Mouse (Mus musculus): ENCODE data around the gene Gm45717.

Gene Gm45717

DNA sequence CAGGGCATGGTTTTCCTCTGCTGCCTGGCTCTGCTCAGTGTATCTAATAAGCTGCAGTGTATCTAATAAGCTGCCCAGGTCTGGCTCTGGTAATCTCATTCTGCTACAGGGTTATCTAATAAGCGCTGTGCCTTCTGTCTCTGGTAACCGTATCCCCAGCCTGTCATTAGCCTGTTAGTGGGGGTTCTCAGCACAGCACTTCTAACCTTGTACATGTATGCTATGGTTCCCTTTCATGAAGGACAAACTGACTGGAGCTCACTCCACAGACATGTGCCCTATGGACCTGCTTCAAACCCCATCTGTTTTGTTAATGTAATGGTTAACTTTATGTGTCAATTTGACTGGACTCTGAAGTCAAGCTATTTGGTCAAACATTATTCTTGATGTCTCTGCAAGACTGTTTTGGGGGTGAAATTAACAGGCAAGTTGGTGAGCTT, 50.1 kb downstream of the Gm45717 start:
- in situ Hi-C loops (cut with MboI, MseI), result no loop called here

DNA sequence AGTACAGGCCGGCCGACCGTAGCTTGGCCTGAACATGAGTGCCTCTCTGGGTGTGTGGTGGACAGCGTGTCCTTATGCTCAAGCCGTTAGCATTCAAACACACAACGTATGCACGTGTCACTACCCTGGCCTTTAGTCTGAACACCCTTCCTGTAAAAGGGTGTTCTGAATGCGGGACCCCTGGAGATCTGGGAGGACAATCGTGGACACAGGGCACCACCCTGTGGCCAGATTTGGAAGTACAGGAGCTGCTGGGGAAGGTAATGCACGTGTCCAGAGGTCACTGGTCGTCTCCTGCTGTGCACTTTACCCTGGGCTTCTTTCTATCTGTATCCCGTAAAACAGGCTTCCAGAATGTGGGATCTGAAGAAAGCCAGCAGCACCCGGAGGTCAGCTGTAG, 52.5 kb downstream of the Gm45717 start:
- in situ Hi-C loops (cut with MboI, MseI), result loop anchor here (5.0 kb wide), 1 partner anchor 61 kb away; no protein-coding TSS in a partner anchor

- in situ Hi-C loops (cut with MboI, MseI), result loop anchor here (5.0 kb wide), 1 partner anchor 60 kb away; no protein-coding TSS in a partner anchor
Observed at GRCm38 (mm10) chr7:140902036-140902875, 53.5 kb downstream of the Gm45717 start.

DNA sequence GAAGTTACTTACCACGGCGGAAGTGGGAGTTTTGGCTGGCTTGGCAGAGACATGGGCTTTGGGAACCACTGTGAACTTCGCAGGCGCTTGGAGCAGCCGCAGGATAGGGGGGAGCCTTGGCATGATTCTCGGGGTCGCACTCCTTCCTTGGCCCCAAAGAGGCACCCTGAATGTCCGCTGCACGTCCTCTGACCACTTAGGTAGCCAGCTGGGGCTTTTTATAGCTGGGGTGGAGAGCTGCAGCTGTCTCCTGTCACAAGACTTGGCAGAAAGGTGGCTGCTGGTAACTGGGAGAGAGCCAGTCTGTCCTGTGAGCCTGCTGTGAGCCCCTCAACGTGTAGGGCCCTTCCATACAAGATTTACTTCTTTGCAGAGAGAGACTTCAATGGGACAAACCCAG, 55.5 kb downstream of the Gm45717 start, which contains the start of gene Cox8b:
Gene Cox8b (minus strand): TSS at position 227 of the 400 bp plus-strand sequence.
- in situ Hi-C loops (cut with MboI, MseI), result loop anchor here (5.0 kb wide), 1 partner anchor 58 kb away; no protein-coding TSS in a partner anchor
